Mouse (Mus musculus): ENCODE measurements around the gene Npcd. TPM values are rescaled to one million over a fixed set of nuclear protein-coding genes. Genes with fewer than 3 reads are reported as not detected.

The Npcd gene
- polyA plus RNA-seq, 1 experiment, result not detected

DNA sequence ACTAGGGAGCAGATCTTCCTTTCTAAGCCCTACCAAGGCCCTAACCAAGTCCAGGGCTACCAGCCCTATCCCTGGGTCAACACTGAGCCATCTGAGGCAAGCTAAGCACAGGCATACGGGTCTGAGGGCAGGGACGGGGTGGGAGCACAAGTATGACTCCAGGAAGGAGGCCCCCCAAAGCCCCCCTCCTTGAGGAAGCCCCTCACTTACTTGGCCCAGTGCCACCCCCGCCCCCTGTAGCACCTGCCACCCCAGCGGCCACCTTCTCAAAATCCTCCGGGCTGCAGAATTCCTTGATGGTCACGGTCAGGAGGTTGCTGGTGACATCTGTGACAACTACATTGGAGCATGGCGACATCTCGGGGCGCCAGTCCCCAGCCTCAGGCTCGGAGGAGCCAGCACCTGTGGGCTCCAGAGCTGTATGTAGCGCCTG is 6.2 kb downstream of the Npcd start:
- no peak for TF ChIP-seq MAX (IDR thresholded peaks at IDR 0.05)
- TF ChIP-seq MYOG (IDR thresholded peaks at IDR 0.05; ENCODE audit: control insufficient read depth, extremely low read depth, insufficient read length), result no peak
- TF ChIP-seq CTCF (IDR thresholded peaks at IDR 0.05; ENCODE audit: control insufficient read depth, insufficient read depth, insufficient read length), result no peak
- TF ChIP-seq FOSL1 (IDR thresholded peaks at IDR 0.05; ENCODE audit: insufficient read depth, low read length, poor library complexity, severe bottlenecking), result no peak
- TF ChIP-seq CEBPB (IDR thresholded peaks at IDR 0.05; ENCODE audit: low read depth), result no peak
- TF ChIP-seq MYOD1 (IDR thresholded peaks at IDR 0.05; ENCODE audit: control insufficient read depth, insufficient read length, low read depth), result no peak
- no peak for TF ChIP-seq USF1 (IDR thresholded peaks at IDR 0.05; ENCODE audit: low read depth)
- Histone ChIP-seq H3ac (ENCODE audit: control insufficient read depth, insufficient read length, low read depth) (no peak overlapping the region), H3K4me3 (ENCODE audit: insufficient read depth, poor library complexity, severe bottlenecking) (no peak overlapping the region), H3K79me2 (ENCODE audit: control insufficient read depth, insufficient read depth) (peaks cover 33% of the 10 kb centered on the region), H3K36me3 (ENCODE audit: control insufficient read depth, insufficient read depth) (peaks cover 55% of the 10 kb centered on the region), H3K27me3 (ENCODE audit: control insufficient read depth, insufficient read depth, insufficient read length) (no peaks in the 10 kb centered on the region), H3K79me3 (ENCODE audit: low read depth) (peaks cover 4% of the 10 kb centered on the region)

DNA sequence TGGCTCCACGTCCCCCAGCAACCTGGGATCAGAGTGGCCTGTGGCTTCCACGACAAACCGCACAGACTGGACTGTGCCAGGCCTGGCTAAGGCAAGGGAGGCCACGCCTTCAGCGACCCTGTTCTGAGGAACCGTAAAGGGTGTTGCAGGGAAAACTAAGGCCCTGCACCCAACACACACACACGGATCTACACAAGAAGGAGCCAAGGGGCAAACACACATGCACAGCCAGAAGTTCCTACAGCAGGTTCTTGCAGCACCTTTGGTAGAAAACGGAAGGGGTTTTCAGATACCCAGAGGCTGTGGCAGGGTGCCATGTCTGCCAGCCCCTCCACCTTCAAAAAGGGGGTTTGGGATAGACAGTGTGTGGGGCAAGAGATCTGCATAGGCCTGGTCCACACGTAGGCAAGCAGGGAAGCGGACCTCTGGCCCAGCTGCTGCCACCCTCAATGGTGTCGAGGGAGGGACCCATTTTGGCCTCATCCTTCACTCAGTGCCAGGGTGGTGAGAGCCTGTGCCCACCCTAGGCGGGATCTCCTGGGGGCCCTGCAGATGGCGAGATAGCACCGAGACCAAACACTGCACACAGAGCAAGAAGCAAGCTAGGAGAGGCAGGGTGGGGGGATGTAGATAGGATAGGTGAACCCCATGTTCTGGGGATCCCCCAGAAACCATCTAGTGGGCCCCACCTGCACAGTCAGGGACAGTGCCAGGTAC is 6.8 kb downstream of the Npcd start:
- no peak overlapping the region for H3ac ChIP-seq (ENCODE audit: control insufficient read depth, insufficient read length, low read depth)
- H3K79me3 ChIP-seq (ENCODE audit: low read depth), result no peaks in the 10 kb centered on the region
- H3K4me3 ChIP-seq (ENCODE audit: insufficient read depth, poor library complexity, severe bottlenecking), result no peak overlapping the region
- peaks cover 60% of the 10 kb centered on the region for H3K36me3 ChIP-seq (ENCODE audit: control insufficient read depth, insufficient read depth)
- TF ChIP-seq MYOD1 (IDR thresholded peaks at IDR 0.05; ENCODE audit: control insufficient read depth, insufficient read length, low read depth) (no peak), USF1 (IDR thresholded peaks at IDR 0.05; ENCODE audit: low read depth) (no peak), MAX (IDR thresholded peaks at IDR 0.05) (no peak), CEBPB (IDR thresholded peaks at IDR 0.05; ENCODE audit: low read depth) (no peak), CTCF (IDR thresholded peaks at IDR 0.05; ENCODE audit: control insufficient read depth, insufficient read depth, insufficient read length) (no peak), MYOG (IDR thresholded peaks at IDR 0.05; ENCODE audit: control insufficient read depth, extremely low read depth, insufficient read length) (no peak), FOSL1 (IDR thresholded peaks at IDR 0.05; ENCODE audit: insufficient read depth, low read length, poor library complexity, severe bottlenecking) (no peak)
- no peaks in the 10 kb centered on the region for H3K27me3 ChIP-seq (ENCODE audit: control insufficient read depth, insufficient read depth, insufficient read length)
- H3K79me2 ChIP-seq (ENCODE audit: control insufficient read depth, insufficient read depth), result peaks cover 27% of the 10 kb centered on the region

GRCm38 (mm10) chr15:79826221-79826935 is 7.7 kb downstream of the Npcd start:
- TF ChIP-seq USF1 (IDR thresholded peaks at IDR 0.05; ENCODE audit: low read depth) (no peak), CEBPB (IDR thresholded peaks at IDR 0.05; ENCODE audit: low read depth) (no peak)
- peaks cover 19% of the 10 kb centered on the region for H3K79me2 ChIP-seq (ENCODE audit: control insufficient read depth, insufficient read depth)
- H3ac ChIP-seq (ENCODE audit: control insufficient read depth, insufficient read length, low read depth), result no peak overlapping the region
- no peak overlapping the region for H3K4me3 ChIP-seq (ENCODE audit: insufficient read depth, poor library complexity, severe bottlenecking)
- H3K79me3 ChIP-seq (ENCODE audit: low read depth), result no peaks in the 10 kb centered on the region
- H3K36me3 ChIP-seq (ENCODE audit: control insufficient read depth, insufficient read depth), result peaks cover 54% of the 10 kb centered on the region
- no peaks in the 10 kb centered on the region for H3K27me3 ChIP-seq (ENCODE audit: control insufficient read depth, insufficient read depth, insufficient read length)

GRCm38 (mm10) chr15:79825146-79825825 is 8.8 kb downstream of the Npcd start:
- Histone ChIP-seq H3K36me3 (ENCODE audit: control insufficient read depth, insufficient read depth) (peaks cover 50% of the 10 kb centered on the region), H3ac (ENCODE audit: control insufficient read depth, insufficient read length, low read depth) (no peak overlapping the region), H3K79me2 (ENCODE audit: control insufficient read depth, insufficient read depth) (peaks cover 17% of the 10 kb centered on the region), H3K27me3 (ENCODE audit: control insufficient read depth, insufficient read depth, insufficient read length) (no peaks in the 10 kb centered on the region), H3K4me3 (ENCODE audit: insufficient read depth, poor library complexity, severe bottlenecking) (no peak overlapping the region), H3K79me3 (ENCODE audit: low read depth) (no peaks in the 10 kb centered on the region)
- TF ChIP-seq MYOD1 (IDR thresholded peaks at IDR 0.05; ENCODE audit: control insufficient read depth, insufficient read length, low read depth) (no peak), USF1 (IDR thresholded peaks at IDR 0.05; ENCODE audit: low read depth) (no peak), CTCF (IDR thresholded peaks at IDR 0.05; ENCODE audit: control insufficient read depth, insufficient read depth, insufficient read length) (no peak), MYOG (IDR thresholded peaks at IDR 0.05; ENCODE audit: control insufficient read depth, extremely low read depth, insufficient read length) (no peak), FOSL1 (IDR thresholded peaks at IDR 0.05; ENCODE audit: insufficient read depth, low read length, poor library complexity, severe bottlenecking) (no peak), MAX (IDR thresholded peaks at IDR 0.05) (no peak), CEBPB (IDR thresholded peaks at IDR 0.05; ENCODE audit: low read depth) (no peak)

DNA sequence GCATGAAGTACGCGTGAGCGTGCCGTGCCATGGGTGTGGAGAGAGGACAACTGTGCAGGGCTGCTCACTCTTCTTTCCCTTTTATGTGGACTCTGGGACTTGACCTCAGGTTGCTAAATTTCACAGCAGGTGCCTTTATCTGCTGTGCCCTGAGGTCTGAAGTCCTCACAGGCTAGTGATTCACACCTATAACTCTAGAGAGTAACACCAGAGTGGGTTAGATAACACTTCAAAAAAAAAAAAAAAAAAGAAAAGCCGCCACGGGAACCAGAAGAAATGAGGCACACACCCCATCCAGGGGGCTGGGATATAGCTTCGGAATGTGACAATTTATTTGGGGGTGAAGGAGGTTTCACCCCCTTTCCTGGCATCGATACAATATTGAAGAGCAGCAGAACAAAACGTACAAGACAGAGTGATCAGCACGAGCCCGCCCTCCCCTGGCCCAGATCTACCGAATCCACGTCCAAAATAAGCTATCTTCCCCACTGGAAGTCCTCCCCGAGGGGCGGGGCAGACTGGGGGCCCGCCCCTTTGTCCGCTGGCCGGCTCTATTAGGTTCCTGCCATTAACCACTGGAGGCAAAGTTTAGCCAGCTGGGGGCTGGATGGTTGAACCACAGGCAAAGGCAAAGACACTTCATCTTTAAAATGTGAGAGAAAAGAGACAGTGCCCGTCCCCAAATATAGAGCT is 10.3 kb downstream of the Npcd start:
- peaks cover 37% of the 10 kb centered on the region for H3K36me3 ChIP-seq (ENCODE audit: control insufficient read depth, insufficient read depth)
- no peak overlapping the region for H3ac ChIP-seq (ENCODE audit: control insufficient read depth, insufficient read length, low read depth)
- no peaks in the 10 kb centered on the region for H3K79me3 ChIP-seq (ENCODE audit: low read depth)

More for the DNA sequence above, 10.3 kb downstream of the Npcd start:
- H3K27me3 ChIP-seq (ENCODE audit: control insufficient read depth, insufficient read depth, insufficient read length), result no peaks in the 10 kb centered on the region
- no peak for TF ChIP-seq MYOD1 (IDR thresholded peaks at IDR 0.05; ENCODE audit: control insufficient read depth, insufficient read length, low read depth)
- TF ChIP-seq MYOG (IDR thresholded peaks at IDR 0.05; ENCODE audit: control insufficient read depth, extremely low read depth, insufficient read length), result no peak
- no peak for TF ChIP-seq CEBPB (IDR thresholded peaks at IDR 0.05; ENCODE audit: low read depth)
- TF ChIP-seq USF1 (IDR thresholded peaks at IDR 0.05; ENCODE audit: low read depth), result no peak
- no peak for TF ChIP-seq FOSL1 (IDR thresholded peaks at IDR 0.05; ENCODE audit: insufficient read depth, low read length, poor library complexity, severe bottlenecking)
- no peak for TF ChIP-seq MAX (IDR thresholded peaks at IDR 0.05)
- TF ChIP-seq CTCF (IDR thresholded peaks at IDR 0.05; ENCODE audit: control insufficient read depth, insufficient read depth, insufficient read length), result no peak
- no peak overlapping the region for H3K4me3 ChIP-seq (ENCODE audit: insufficient read depth, poor library complexity, severe bottlenecking)
- H3K79me2 ChIP-seq (ENCODE audit: control insufficient read depth, insufficient read depth), result peaks cover 6% of the 10 kb centered on the region
